Mouse (Mus musculus) liver, postnatal 0 days (tissue): ENCODE data around the gene Asxl2. TPM values are rescaled to one million over a fixed set of nuclear protein-coding genes. Genes with fewer than 3 reads are reported as not detected.
"Not testable (repeated sequence)": the region's sequence is repeated elsewhere in the genome, so short reads cannot be mapped to it uniquely, and the experiment has no call there.

Experiments used
- ATAC-seq: fragments of 200-750 bp; cut with Nextera tagmentation; 2 replicates; pipeline ENCODE4 v1.8.0; 2017; ENCODE audit warnings: mild to moderate bottlenecking, moderate library complexity
- DNase-seq: peaks from one replicate; pipeline ENCODE4 v3.0.0-alpha.2; 2016
- H3K27ac ChIP-seq: fragments of 300-500 bp; sonication (generic); 2 replicates; pipeline ENCODE4 v1.5.1; 2014; ENCODE audit warnings: antibody characterized with exemption, moderate library complexity, mild to moderate bottlenecking, low read depth
- H3K27me3 ChIP-seq: fragments of 300-500 bp; sonication (generic); 2 replicates; pipeline ENCODE4 v1.6.1; 2014; ENCODE audit warnings: low read length, control low read depth, mixed read lengths; ENCODE audit not compliant: insufficient read depth
- H3K36me3 ChIP-seq: fragments of 300-500 bp; sonication (generic); replicated peaks from 2 replicates; pipeline ENCODE4 v1.6.1; 2014; ENCODE audit warnings: mild to moderate bottlenecking, control low read depth, low read length, moderate library complexity, mixed read lengths; ENCODE audit not compliant: insufficient read depth
- H3K4me1 ChIP-seq: fragments of 300-500 bp; sonication (generic); 2 replicates; pipeline ENCODE4 v1.6.1; 2014; ENCODE audit warnings: antibody characterized with exemption, mild to moderate bottlenecking, control low read depth; ENCODE audit not compliant: insufficient read depth
- H3K4me2 ChIP-seq: fragments of 300-500 bp; sonication (generic); 2 replicates; pipeline ENCODE4 v1.6.1; 2014; ENCODE audit warnings: low read depth, mild to moderate bottlenecking, low read length, moderate library complexity, mixed read lengths
- H3K4me3 ChIP-seq: fragments of 300-500 bp; sonication (generic); 2 replicates; pipeline ENCODE4 v1.5.1; 2014; ENCODE audit warnings: low read depth, low read length
- H3K9ac ChIP-seq: fragments of 300-500 bp; sonication (generic); replicated peaks from 2 replicates; pipeline ENCODE4 v1.6.1; 2014; ENCODE audit warnings: mild to moderate bottlenecking, moderate library complexity
- H3K9me3 ChIP-seq: fragments of 300-500 bp; sonication (generic); 2 replicates; pipeline ENCODE4 v1.6.1; 2016; ENCODE audit warnings: mild to moderate bottlenecking, control low read depth, low read length, mixed read lengths
- CTCF ChIP-seq: sonication (generic); IDR thresholded peaks from 2 replicates; pipeline ENCODE4 v1.5.1; 2016; ENCODE audit warnings: antibody characterized with exemption, low read depth
- EP300 ChIP-seq: IDR thresholded peaks from 2 replicates; pipeline ENCODE4 v1.6.1; 2016; ENCODE audit warnings: antibody characterized with exemption, low read depth, mild to moderate bottlenecking
- WGBS: fragments of 180-500 bp; shearing (Covaris S2); extraction: QIAGEN DNeasy Blood & Tissue Kit; methylation state at CpG from one replicate; pipeline ENCODE4 v1.1.7; 2014; ENCODE audit not compliant: insufficient replicate concordance; 5-methylcytosine and 5-hydroxymethylcytosine counted together
- polyA plus RNA-seq: library from polyadenylated mRNA; unstranded; fragments of >200 nt; fragmentation: Nextera tagmentation; extraction: Ambion mirVana; gene quantifications from 2 replicates; pipeline ENCODE4 v1.2.1, GENCODE M21; 2015

The Asxl2 gene
- polyA plus RNA-seq, 1 experiment from 2014 or later: 5.1 TPM

DNA sequence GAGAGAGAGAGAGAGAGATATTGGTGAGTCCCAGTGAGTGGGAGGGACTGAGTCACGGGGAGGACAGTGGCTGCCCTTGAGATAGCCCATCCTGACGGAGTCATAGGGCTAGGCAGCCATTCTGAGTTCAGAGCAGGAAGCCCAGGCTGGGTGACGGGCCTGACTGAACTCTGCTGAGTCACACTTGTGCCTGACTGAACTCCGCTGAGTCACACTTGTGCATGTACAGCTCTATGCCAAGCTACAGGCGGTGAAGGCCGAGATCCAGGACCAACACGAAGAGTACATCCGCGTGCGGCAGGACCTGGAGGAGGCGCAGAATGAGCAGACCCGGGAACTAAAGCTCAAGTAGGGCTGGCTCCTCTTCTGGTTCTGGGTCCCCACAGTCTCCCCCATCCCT, 37.3 kb upstream of the Asxl2 start:
- Histone ChIP-seq H3K4me3 (no peak overlapping the region), H3K27ac (no peak overlapping the region), H3K4me2 (no peak overlapping the region), H3K9me3 (no peaks in the 10 kb centered on the region), H3K27me3 (no peaks in the 10 kb centered on the region), H3K9ac (no peak overlapping the region), H3K4me1 (no peaks in the 10 kb centered on the region), H3K36me3 (no peaks in the 10 kb centered on the region)
- ATAC-seq (peak; percentile 61), DNase-seq (no peak)
- TF ChIP-seq EP300 (no peak), CTCF (no peak)
- 78% methylated on average over 12 of the region's 12 CpGs for WGBS

DNA sequence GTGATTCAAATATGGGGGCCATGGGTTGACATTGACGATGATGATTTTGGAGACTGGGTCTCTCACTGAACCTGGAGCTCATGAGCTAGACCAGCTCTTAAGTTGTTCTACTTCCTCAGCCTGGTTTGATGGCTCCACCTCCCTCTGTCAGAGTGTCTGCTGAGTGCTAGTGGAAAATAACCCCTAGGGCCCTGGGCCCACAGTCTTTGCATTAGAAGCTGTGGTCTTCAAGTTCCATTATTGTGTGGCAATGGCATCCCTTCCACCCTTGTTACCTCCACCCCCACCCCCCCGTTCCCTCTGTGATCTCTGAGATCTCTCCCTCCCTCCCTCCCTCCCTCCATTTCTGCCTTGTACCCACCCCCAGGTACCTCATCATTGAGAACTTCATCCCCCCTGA, 36.6 kb upstream of the Asxl2 start:
- no peaks in the 10 kb centered on the region for H3K27me3 ChIP-seq
- no peak overlapping the region for H3K27ac ChIP-seq
- TF ChIP-seq CTCF (no peak), EP300 (no peak)
- H3K9me3 ChIP-seq: no peaks in the 10 kb centered on the region
- H3K36me3 ChIP-seq: no peaks in the 10 kb centered on the region
- no peaks in the 10 kb centered on the region for H3K4me1 ChIP-seq
- H3K4me2 ChIP-seq: no peak overlapping the region
- ATAC-seq (no peak), DNase-seq (no peak)
- 83% methylated on average over 2 of the region's 2 CpGs for WGBS
- H3K9ac ChIP-seq: no peak overlapping the region
- no peak overlapping the region for H3K4me3 ChIP-seq

DNA sequence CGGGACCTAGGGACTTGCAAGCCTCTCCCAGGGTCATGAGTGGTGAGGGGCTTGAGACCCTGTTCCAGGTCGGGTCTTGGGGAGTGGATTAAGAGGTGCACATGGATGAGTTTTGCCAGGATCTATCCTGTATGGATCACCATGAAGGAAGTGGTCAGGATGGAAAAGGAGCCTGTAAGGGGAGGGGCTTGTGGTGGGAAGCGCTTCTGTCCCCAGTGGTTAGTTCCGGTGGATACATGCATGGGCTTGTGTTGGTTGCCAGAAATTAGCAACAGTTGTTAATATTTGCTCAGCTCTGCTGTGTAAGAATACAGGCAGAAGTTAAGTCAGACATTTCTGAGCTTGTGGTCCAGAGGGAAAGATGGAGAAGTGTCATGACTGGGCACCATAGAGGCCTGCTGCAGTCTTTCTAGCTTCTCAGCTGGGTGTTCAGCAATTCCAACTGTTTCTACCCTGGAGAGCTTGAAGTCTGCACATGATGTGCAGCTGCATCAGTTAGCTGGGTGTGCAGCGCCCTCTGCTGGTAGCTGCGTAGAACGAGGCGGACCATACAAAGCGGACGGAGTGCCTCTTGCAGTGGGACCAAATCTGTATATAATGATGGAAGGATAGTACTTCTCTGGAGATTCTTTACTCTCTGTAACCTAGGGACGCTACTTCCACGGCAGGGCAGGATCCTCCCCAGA, 35.9 kb upstream of the Asxl2 start:
- H3K9ac ChIP-seq: no peak overlapping the region
- H3K4me1 ChIP-seq: no peaks in the 10 kb centered on the region
- H3K9me3 ChIP-seq: no peaks in the 10 kb centered on the region
- WGBS: 31% methylated on average over 12 of the region's 12 CpGs
- ATAC-seq (peak; percentile 69), DNase-seq (peak; percentile 85)
- H3K36me3 ChIP-seq: no peaks in the 10 kb centered on the region
- no peak overlapping the region for H3K27ac ChIP-seq
- H3K4me2 ChIP-seq: no peak overlapping the region
- no peaks in the 10 kb centered on the region for H3K27me3 ChIP-seq
- TF ChIP-seq EP300: no peak
- TF ChIP-seq CTCF: peak; percentile 96
- no peak overlapping the region for H3K4me3 ChIP-seq

DNA sequence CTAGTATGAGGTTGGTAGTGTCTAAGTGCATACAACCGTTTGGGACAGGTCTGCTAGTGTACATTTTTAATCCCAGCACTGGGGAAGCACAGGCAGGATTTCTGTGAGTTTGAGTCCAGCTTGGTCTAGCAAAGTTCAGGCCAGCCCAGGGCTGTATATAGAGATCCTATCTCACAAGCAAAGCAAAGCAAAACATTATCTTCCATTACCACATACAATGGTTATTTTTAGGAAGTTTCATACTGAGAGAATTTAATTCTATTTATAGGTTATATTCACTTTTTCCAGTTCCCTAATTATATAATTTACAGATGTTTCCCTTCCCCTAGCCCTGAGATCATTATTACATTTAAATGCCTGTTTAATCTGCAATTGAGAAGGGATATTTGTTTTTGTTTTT, 35.4 kb upstream of the Asxl2 start:
- no peaks in the 10 kb centered on the region for H3K4me1 ChIP-seq
- TF ChIP-seq EP300: no peak
- TF ChIP-seq CTCF: no peak
- no peak overlapping the region for H3K4me3 ChIP-seq
- no peak overlapping the region for H3K27ac ChIP-seq
- no peaks in the 10 kb centered on the region for H3K36me3 ChIP-seq
- ATAC-seq (no peak), DNase-seq (no peak)
- no peaks in the 10 kb centered on the region for H3K9me3 ChIP-seq
- 64% methylated on average over 1 of the region's 1 CpGs for WGBS
- H3K27me3 ChIP-seq: no peaks in the 10 kb centered on the region
- no peak overlapping the region for H3K9ac ChIP-seq
- H3K4me2 ChIP-seq: no peak overlapping the region

DNA sequence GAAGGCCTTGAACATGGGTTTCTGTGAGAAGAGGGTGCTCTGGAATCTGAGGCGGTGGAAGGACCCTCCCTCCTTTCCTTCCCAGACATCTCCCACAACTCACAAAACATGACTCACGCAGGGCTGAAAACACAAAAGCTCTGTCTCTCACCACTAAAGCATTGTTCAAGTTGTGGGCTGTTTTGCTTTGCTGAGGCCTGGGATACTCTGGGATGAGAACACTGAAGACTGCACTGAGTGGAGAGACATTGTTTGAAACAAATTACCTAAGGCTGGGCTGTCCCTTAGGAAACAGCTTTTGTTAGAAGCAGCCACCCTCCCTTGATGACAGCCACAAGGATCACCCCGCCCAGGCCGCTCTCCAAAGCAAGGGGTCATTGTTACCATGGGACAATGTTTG, 33.5 kb upstream of the Asxl2 start:
- ATAC-seq (no peak), DNase-seq (no peak)
- no peaks in the 10 kb centered on the region for H3K27me3 ChIP-seq
- TF ChIP-seq CTCF (no peak), EP300 (no peak)
- no peaks in the 10 kb centered on the region for H3K9me3 ChIP-seq
- H3K27ac ChIP-seq: no peak overlapping the region
- 78% methylated on average over 4 of the region's 4 CpGs for WGBS
- H3K4me2 ChIP-seq: no peak overlapping the region
- H3K4me3 ChIP-seq: no peak overlapping the region
- no peaks in the 10 kb centered on the region for H3K36me3 ChIP-seq
- H3K4me1 ChIP-seq: no peaks in the 10 kb centered on the region
- no peak overlapping the region for H3K9ac ChIP-seq

DNA sequence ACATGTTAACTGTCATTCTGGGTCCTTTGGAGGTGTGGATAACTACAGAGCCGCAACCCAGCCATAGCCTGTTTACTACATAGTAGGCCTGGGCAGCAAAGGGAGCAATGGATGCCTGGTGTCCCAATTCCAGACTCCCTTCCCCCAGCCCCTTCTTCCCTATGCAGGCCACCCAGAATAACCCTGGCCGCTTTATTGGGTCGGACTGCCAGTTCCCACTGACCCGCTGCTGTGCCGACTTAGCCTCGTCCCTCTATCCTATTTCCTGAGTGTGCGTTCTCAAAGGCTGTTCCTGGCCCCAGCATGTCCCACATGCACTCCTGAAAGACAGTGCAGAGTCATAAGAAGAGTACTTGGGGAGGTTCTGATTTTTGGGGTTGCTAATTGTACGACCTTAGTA, 29.7 kb upstream of the Asxl2 start:
- Histone ChIP-seq H3K27ac (no peak overlapping the region), H3K9ac (no peak overlapping the region), H3K27me3 (no peaks in the 10 kb centered on the region), H3K4me1 (no peaks in the 10 kb centered on the region), H3K9me3 (no peaks in the 10 kb centered on the region), H3K4me3 (no peak overlapping the region), H3K4me2 (no peak overlapping the region), H3K36me3 (no peaks in the 10 kb centered on the region)
- WGBS: 85% methylated on average over 8 of the region's 8 CpGs
- DNase-seq (no peak), ATAC-seq (no peak)
- TF ChIP-seq EP300 (no peak), CTCF (no peak)

DNA sequence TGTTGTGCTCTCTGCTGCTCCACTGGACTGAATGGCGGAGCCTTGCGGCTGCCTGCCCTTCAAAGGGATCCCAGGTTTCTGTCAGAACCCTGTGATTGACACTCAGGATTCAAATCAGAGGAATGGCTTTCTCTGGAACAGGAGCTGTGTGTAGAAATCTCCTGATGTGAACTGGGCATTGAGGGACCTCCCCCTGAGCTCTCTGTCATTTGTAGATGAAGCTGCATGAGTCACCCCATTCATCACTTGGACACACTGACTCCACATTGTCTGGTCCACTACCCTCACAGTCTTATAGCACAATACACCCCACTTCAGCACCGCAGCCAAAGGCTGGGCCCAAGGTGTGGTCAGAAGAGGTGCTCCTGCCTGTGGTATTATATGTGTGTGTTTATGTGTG, 21.0 kb upstream of the Asxl2 start:
- not testable (repeated sequence) for H3K4me2 ChIP-seq
- WGBS: 87% methylated on average over 3 of the region's 3 CpGs

More for the DNA sequence above, 21.0 kb upstream of the Asxl2 start:
- H3K9ac ChIP-seq, H3K36me3 ChIP-seq, ATAC-seq, H3K27ac ChIP-seq, DNase-seq, H3K4me1 ChIP-seq, H3K9me3 ChIP-seq, H3K27me3 ChIP-seq, H3K4me3 ChIP-seq: not testable (repeated sequence)
